Mouse (Mus musculus): ENCODE measurements around the gene Tardbp.

Gene Tardbp

GRCm38 (mm10) chr4:148563595-148563994 lies 63.2 kb downstream of the Tardbp start:
- no peak for DNase-seq (ENCODE audit: extremely low read depth, insufficient read length, low spot score)

DNA sequence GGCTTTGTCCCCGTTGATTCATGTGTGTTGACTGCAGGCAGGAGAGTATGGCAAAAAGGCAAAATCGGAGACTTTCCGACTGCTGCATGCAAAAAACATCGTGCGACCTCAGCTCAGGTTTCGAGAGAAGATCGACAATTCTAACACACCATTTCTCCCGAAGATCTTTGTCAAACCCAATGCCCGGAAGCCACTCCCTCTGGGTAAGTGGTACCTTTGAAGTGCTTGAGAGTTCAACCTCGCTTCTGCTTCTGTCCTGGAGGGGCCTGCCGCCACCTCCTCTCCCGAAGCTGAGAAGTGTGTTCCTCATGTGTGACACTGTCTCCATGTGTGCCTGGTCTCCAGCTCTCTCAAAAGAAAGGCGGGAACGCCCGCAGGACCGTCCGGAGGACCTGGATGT lies 64.1 kb downstream of the Tardbp start:
- no peak for DNase-seq (ENCODE audit: extremely low read depth, insufficient read length, low spot score)
